Mouse (Mus musculus) CH12.LX (cell line): ENCODE data around the gene Racgap1. TPM values are rescaled to one million over a fixed set of nuclear protein-coding genes. Genes with fewer than 3 reads are reported as not detected.

ENCODE experiments used
- DNase-seq: peaks from one replicate; pipeline ENCODE4 v3.0.0-alpha.2; 2013; ENCODE audit errors: extremely low read depth
- H3K27ac ChIP-seq: 2 replicates; pipeline ENCODE4 v1.5.1; 2012; ENCODE audit warnings: low read depth, mild to moderate bottlenecking, control low read depth, moderate library complexity; ENCODE audit not compliant: insufficient read depth
- H3K27me3 ChIP-seq: replicated peaks from 2 replicates; pipeline ENCODE3; 2012; ENCODE audit warnings: inconsistent platforms
- H3K36me3 ChIP-seq, 2 experiments: replicated peaks in 1 of 2; 2 replicates each; pipeline versions ENCODE3 to v1.6.1; 2012; ENCODE audit warnings: inconsistent platforms in 1 of 2, low read length in 1 of 2, mild to moderate bottlenecking in 1 of 2, mixed read lengths in 1 of 2, moderate library complexity in 1 of 2; ENCODE audit not compliant: control insufficient read depth in 1 of 2, insufficient read depth in 1 of 2
- H3K4me1 ChIP-seq, 2 experiments: 2 replicates each; pipeline ENCODE4 v1.6.1; 2012; ENCODE audit warnings: inconsistent platforms in 1 of 2, moderate library complexity in 1 of 2; ENCODE audit not compliant: insufficient read depth in 2 of 2, control insufficient read depth in 1 of 2
- H3K4me2 ChIP-seq: 2 replicates; pipeline ENCODE4 v1.6.1; 2012; ENCODE audit warnings: low read depth, mild to moderate bottlenecking, control low read depth; ENCODE audit not compliant: poor library complexity, insufficient read depth, severe bottlenecking
- H3K4me3 ChIP-seq, 3 experiments: fragments of 150-350 bp in 1 of 3; sonication (generic) in 1 of 3; replicated peaks in 1 of 3; 2 replicates each; pipeline versions ENCODE3 to v1.5.1; 2011 to 2012; ENCODE audit warnings: low read depth in 2 of 3, low read length in 2 of 3, mild to moderate bottlenecking in 2 of 3, moderate library complexity in 2 of 3, control low read depth in 1 of 3, improper control_type of control experiment in 1 of 3, inconsistent platforms in 1 of 3, mixed read lengths in 1 of 3; ENCODE audit not compliant: poor library complexity in 1 of 3
- H3K79me2 ChIP-seq: replicated peaks from 2 replicates; pipeline ENCODE4 v1.6.1; 2012; ENCODE audit warnings: mild to moderate bottlenecking, moderate library complexity; ENCODE audit not compliant: control insufficient read depth, poor library complexity, insufficient read depth, severe bottlenecking; ENCODE audit errors: extremely low read depth
- H3K9ac ChIP-seq: 2 replicates; pipeline ENCODE4 v1.6.1; 2012; ENCODE audit warnings: low read depth, mild to moderate bottlenecking, control low read depth, moderate library complexity; ENCODE audit not compliant: insufficient read depth
- H3K9me3 ChIP-seq: replicated peaks from 2 replicates; pipeline ENCODE3; 2012; ENCODE audit warnings: low read length, inconsistent platforms, mixed read lengths
- BHLHE40 ChIP-seq: IDR thresholded peaks from 2 replicates; pipeline ENCODE4 v1.6.1; 2011; ENCODE audit warnings: mild to moderate bottlenecking, low read depth, low read length, improper control_type of control experiment
- CTCF ChIP-seq, 2 experiments: IDR thresholded peaks in 1 of 2; conservative IDR thresholded peaks in 1 of 2; 2 replicates each; pipeline ENCODE4 v1.5.1; 2011 to 2012; ENCODE audit warnings: low read depth in 2 of 2, low read length in 2 of 2, improper control_type of control experiment in 1 of 2, inconsistent platforms in 1 of 2, mild to moderate bottlenecking in 1 of 2, moderate library complexity in 1 of 2
- ELF1 ChIP-seq: IDR thresholded peaks from 2 replicates; pipeline ENCODE4 v1.6.1; 2014; ENCODE audit warnings: low read depth, mild to moderate bottlenecking, inconsistent platforms, low read length, improper control_type of control experiment
- EP300 ChIP-seq: IDR thresholded peaks from 2 replicates; pipeline ENCODE4 v1.6.1; 2011; ENCODE audit warnings: low read length, improper control_type of control experiment
- ETS1 ChIP-seq: conservative IDR thresholded peaks from 2 replicates; pipeline ENCODE4 v1.6.1; 2012; ENCODE audit warnings: low read depth, mild to moderate bottlenecking, inconsistent platforms, low read length, improper control_type of control experiment, moderate library complexity
- GABPA ChIP-seq: IDR thresholded peaks from 2 replicates; pipeline ENCODE4 v1.6.1; 2012; ENCODE audit warnings: low read depth, low read length, improper control_type of control experiment, inconsistent platforms; ENCODE audit not compliant: insufficient replicate concordance
- HCFC1 ChIP-seq: IDR thresholded peaks from 2 replicates; pipeline ENCODE4 v1.6.1; 2012; ENCODE audit warnings: low read depth, mild to moderate bottlenecking, inconsistent platforms, low read length, improper control_type of control experiment
- JUND ChIP-seq: conservative IDR thresholded peaks from 2 replicates; pipeline ENCODE4 v1.6.1; 2011; ENCODE audit warnings: low read depth, low read length, improper control_type of control experiment
- KAT2A ChIP-seq: IDR thresholded peaks from 2 replicates; pipeline ENCODE4 v1.6.1; 2012; ENCODE audit warnings: low read length, improper control_type of control experiment, inconsistent platforms; ENCODE audit not compliant: insufficient replicate concordance
- MAX ChIP-seq: IDR thresholded peaks from 2 replicates; pipeline ENCODE4 v1.6.1; 2011; ENCODE audit warnings: low read length, improper control_type of control experiment
- MEF2A ChIP-seq: IDR thresholded peaks from 2 replicates; pipeline ENCODE4 v1.6.1; 2014; ENCODE audit warnings: low read depth, mild to moderate bottlenecking, inconsistent platforms, low read length, improper control_type of control experiment, borderline replicate concordance
- MXI1 ChIP-seq: IDR thresholded peaks from 2 replicates; pipeline ENCODE4 v1.6.1; 2011; ENCODE audit warnings: mild to moderate bottlenecking, low read depth, low read length, improper control_type of control experiment
- MYC ChIP-seq: IDR thresholded peaks from 2 replicates; pipeline ENCODE4 v1.6.1; 2011; ENCODE audit warnings: low read depth, mild to moderate bottlenecking, improper control_type of control experiment, low read length
- NELFE ChIP-seq: IDR thresholded peaks from 2 replicates; pipeline ENCODE4 v1.6.1; 2011; ENCODE audit warnings: low read depth, low read length, improper control_type of control experiment
- NRF1 ChIP-seq: IDR thresholded peaks from 2 replicates; pipeline ENCODE4 v1.6.1; 2014; ENCODE audit warnings: low read depth, mild to moderate bottlenecking, inconsistent platforms, low read length, improper control_type of control experiment, moderate library complexity
- PAX5 ChIP-seq: IDR thresholded peaks from 2 replicates; pipeline ENCODE4 v1.6.1; 2012; ENCODE audit warnings: low read length, inconsistent platforms, mixed read lengths
- POLR2A ChIP-seq: IDR thresholded peaks from 2 replicates; pipeline ENCODE4 v1.6.1; 2011; ENCODE audit warnings: low read depth, mild to moderate bottlenecking, improper control_type of control experiment, low read length
- RAD21 ChIP-seq: IDR thresholded peaks from 2 replicates; pipeline ENCODE4 v1.6.1; 2011; ENCODE audit warnings: low read depth, mild to moderate bottlenecking, low read length, improper control_type of control experiment, moderate library complexity
- RCOR1 ChIP-seq: conservative IDR thresholded peaks from 2 replicates; pipeline ENCODE4 v1.6.1; 2012; ENCODE audit warnings: low read depth, mild to moderate bottlenecking, inconsistent platforms, low read length, improper control_type of control experiment
- SIN3A ChIP-seq: IDR thresholded peaks from 2 replicates; pipeline ENCODE4 v1.6.1; 2012; ENCODE audit warnings: low read length, improper control_type of control experiment, inconsistent platforms
- SMC3 ChIP-seq: IDR thresholded peaks from 2 replicates; pipeline ENCODE4 v1.6.1; 2011; ENCODE audit warnings: low read depth, low read length, improper control_type of control experiment
- TBP ChIP-seq: conservative IDR thresholded peaks from 2 replicates; pipeline ENCODE4 v1.6.1; 2011; ENCODE audit warnings: low read depth, low read length, improper control_type of control experiment
- TCF12 ChIP-seq: IDR thresholded peaks from 2 replicates; pipeline ENCODE4 v1.6.1; 2014; ENCODE audit warnings: low read depth, mild to moderate bottlenecking, inconsistent platforms, low read length, improper control_type of control experiment
- UBTF ChIP-seq: IDR thresholded peaks from 2 replicates; pipeline ENCODE4 v1.6.1; 2012; ENCODE audit warnings: low read depth, mild to moderate bottlenecking, inconsistent platforms, low read length, improper control_type of control experiment, moderate library complexity
- USF1 ChIP-seq: IDR thresholded peaks from 2 replicates; pipeline ENCODE4 v1.6.1; 2014; ENCODE audit warnings: low read depth, mild to moderate bottlenecking, inconsistent platforms, low read length, improper control_type of control experiment
- USF2 ChIP-seq: conservative IDR thresholded peaks from 2 replicates; pipeline ENCODE4 v1.6.1; 2011; ENCODE audit warnings: low read depth, low read length, improper control_type of control experiment
- ZMIZ1 ChIP-seq: IDR thresholded peaks from 2 replicates; pipeline ENCODE4 v1.6.1; 2012; ENCODE audit warnings: low read depth, mild to moderate bottlenecking, inconsistent platforms, low read length, improper control_type of control experiment
- ZNF384 ChIP-seq: IDR thresholded peaks from 2 replicates; pipeline ENCODE4 v1.6.1; 2012; ENCODE audit warnings: low read depth, low read length, improper control_type of control experiment, inconsistent platforms
- dilution Hi-C: fragments of 300-500 bp; cut with MboI; formaldehyde crosslinking; loops from 2 replicates; pipeline ENCODE4 v1.14.3; 2020; ENCODE audit warnings: low sequenced_read_pairs; ENCODE audit not compliant: extremely low pct_unique_long_range_greater_than_20kb, extremely low pct_ligation_motif_present
- in situ Hi-C: fragments of 300-500 bp; cut with MboI; formaldehyde crosslinking; loops from 3 replicates; pipeline ENCODE4 v1.14.3; 2019; ENCODE audit warnings: low sequenced_read_pairs, low pct_ligation_motif_present, low pct_unique_long_range_greater_than_20kb, mixed read lengths
- polyA plus RNA-seq: library from polyadenylated mRNA; unstranded; fragments of >175 nt; gene quantifications from 2 replicates; pipeline ENCODE4 v1.2.1, GENCODE M21; 2012; ENCODE audit warnings: low read depth; ENCODE audit not compliant: insufficient read length
- total RNA-seq, 2 experiments: library from RNA; depleted of rRNA; stranded (reverse); fragments of 300-350 nt in 1 of 2; fragments of >200 nt in 1 of 2; gene quantifications; 2 replicates each; pipeline ENCODE4 v1.2.3; 2012 to 2014

Racgap1 gene
- total and polyA plus RNA-seq, 3 experiments, result 97.9 to 131 (median 130) TPM

DNA sequence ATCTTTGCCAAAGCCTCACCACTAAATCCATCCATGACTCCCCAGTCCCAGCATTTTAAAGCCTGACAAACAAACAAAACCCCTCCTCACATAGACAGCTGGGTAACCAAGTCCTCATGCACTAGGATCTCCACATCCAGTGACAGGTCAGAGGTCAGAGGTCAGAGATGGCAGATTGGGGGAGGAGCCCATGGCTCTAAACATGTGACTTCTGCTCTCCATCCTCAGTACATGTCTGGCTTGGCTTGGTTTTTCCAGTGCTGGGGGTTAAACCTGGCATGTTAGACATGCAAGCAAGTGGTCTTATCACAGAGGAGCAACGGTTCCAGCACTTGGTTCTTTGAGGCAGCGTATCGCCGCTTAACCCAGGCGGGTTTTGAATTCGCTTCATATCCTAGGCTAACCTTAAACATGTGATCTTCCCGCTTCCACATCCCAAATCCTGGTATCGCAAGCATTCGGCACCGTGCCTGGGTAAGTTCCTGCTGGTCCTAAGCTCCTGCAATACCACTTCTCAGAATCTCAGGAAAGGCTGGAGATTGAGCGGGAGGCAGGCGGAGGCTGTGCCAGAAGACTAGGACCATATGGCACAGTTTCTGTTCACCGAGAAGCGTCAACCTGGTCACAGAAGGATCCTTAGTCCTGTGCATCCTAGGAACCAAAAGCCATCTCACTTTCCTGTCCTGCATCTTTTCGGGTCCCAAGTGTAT lies 9.8 kb upstream of the Racgap1 start:
- TF ChIP-seq POLR2A (no peak), TCF12 (no peak), HCFC1 (no peak), MYC (no peak), BHLHE40 (no peak), JUND (no peak), PAX5 (no peak), ETS1 (no peak), GABPA (no peak), USF2 (no peak), USF1 (no peak), ZNF384 (no peak), SMC3 (no peak), TBP (no peak), RAD21 (no peak), ZMIZ1 (no peak), CTCF (conservative IDR thresholded peaks at IDR 0.05 in 1 of 2, IDR thresholded peaks at IDR 0.05 in 1 of 2; ENCODE audit: low read depth in 2 of 2, low read length in 2 of 2) (no peak), MXI1 (no peak), MEF2A (no peak), RCOR1 (no peak)
- TF ChIP-seq, all 38 proteins: peak for 0
- dilution Hi-C loops, result no loop called here
- no peaks in the 10 kb centered on the region for H3K36me3 ChIP-seq
- no peak overlapping the region for H3K9ac ChIP-seq
- no peak for DNase-seq
- H3K4me1 ChIP-seq, result peaks cover 0 to 4% of the 10 kb centered on the region in 2 experiments; a peak in 2 of 4 replicates
- H3K4me2 ChIP-seq, result no peak overlapping the region
- no peaks in the 10 kb centered on the region for H3K9me3 ChIP-seq
- no peak overlapping the region for H3K4me3 ChIP-seq
- in situ Hi-C loops, result no loop called here
- H3K79me2 ChIP-seq, result no peaks in the 10 kb centered on the region
- no peak overlapping the region for H3K27ac ChIP-seq
- peaks cover 43% of the 10 kb centered on the region for H3K27me3 ChIP-seq

DNA sequence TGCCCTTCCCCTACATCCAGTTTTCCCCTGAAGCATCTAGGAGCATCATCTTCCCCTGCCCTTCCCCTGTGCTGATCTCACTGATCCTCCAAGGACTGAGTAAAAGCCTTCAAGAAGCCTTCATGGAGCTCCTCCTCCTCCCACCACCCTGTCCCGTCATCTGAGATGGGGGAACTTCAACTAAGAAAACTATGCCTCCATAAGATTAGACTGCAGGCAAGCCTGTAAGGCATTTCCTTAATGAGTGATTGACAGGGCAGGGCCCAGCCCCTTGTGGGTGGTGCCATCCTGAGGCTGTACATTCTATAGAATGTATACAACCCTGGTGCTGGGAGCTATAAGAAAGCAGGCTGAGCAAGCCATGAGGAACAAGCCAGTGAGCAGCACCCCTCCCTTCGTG lies 7.0 kb upstream of the Racgap1 start:
- dilution Hi-C loops, result no loop called here
- H3K36me3 ChIP-seq, result no peaks in the 10 kb centered on the region
- peaks cover 45% of the 10 kb centered on the region for H3K27me3 ChIP-seq
- DNase-seq, result no peak
- no peak overlapping the region for H3K4me2 ChIP-seq
- TF ChIP-seq ETS1 (no peak), UBTF (no peak), KAT2A (no peak), SMC3 (no peak), EP300 (no peak), MXI1 (no peak), PAX5 (no peak), ZNF384 (no peak), NELFE (no peak), NRF1 (no peak), USF1 (no peak), HCFC1 (no peak), SIN3A (no peak), TBP (no peak), MAX (no peak), USF2 (no peak), JUND (no peak), ELF1 (no peak), RCOR1 (no peak), BHLHE40 (no peak)
- in situ Hi-C loops, result no loop called here
- no peak overlapping the region for H3K9ac ChIP-seq
- no peaks in the 10 kb centered on the region; a peak in 1 of 4 replicates for H3K4me1 ChIP-seq
- H3K27ac ChIP-seq, result no peak overlapping the region
- H3K9me3 ChIP-seq, result no peaks in the 10 kb centered on the region
- no peaks in the 10 kb centered on the region for H3K79me2 ChIP-seq
- no peak overlapping the region for H3K4me3 ChIP-seq
